Mouse (Mus musculus) central nervous system, embryonic 11.5 days (tissue): ENCODE data around the gene Tulp2. TPM values are rescaled to one million over a fixed set of nuclear protein-coding genes. Genes with fewer than 3 reads are reported as not detected.

Experiments used
- polyA plus RNA-seq: library from polyadenylated mRNA; depleted of rRNA; stranded (reverse); fragments of >200 nt; gene quantifications from 2 replicates; pipeline ENCODE4 v1.2.3, GENCODE M21; 2012; rRNA removed

Gene Tulp2
- polyA plus RNA-seq = 0.24 and 0.80 TPM in 2 replicates

GRCm38 (mm10) chr7:45481374-45481927 lies at the start of gene Tulp2:
TSS of gene Tulp2 (plus strand) at chr7:45481877.

GRCm38 (mm10) chr7:45434203-45435015 lies 47.3 kb upstream of the Tulp2 start, which contains the start of gene Gys1:
TSS of gene Gys1 (plus strand) at chr7:45434844.

GRCm38 (mm10) chr7:45437521-45438276 lies 44.0 kb upstream of the Tulp2 start, which contains the start of gene Ruvbl2:
TSS of gene Ruvbl2 (minus strand) at chr7:45438096.

GRCm38 (mm10) chr7:45459564-45460140 lies 22.0 kb upstream of the Tulp2 start, which contains the start of gene Ftl1:
TSS of gene Ftl1 (minus strand) at chr7:45459884.

GRCm38 (mm10) chr7:45466283-45467089 lies 15.2 kb upstream of the Tulp2 start, which contains the start of gene Bax:
TSS of gene Bax (minus strand) at chr7:45466898.

DNA sequence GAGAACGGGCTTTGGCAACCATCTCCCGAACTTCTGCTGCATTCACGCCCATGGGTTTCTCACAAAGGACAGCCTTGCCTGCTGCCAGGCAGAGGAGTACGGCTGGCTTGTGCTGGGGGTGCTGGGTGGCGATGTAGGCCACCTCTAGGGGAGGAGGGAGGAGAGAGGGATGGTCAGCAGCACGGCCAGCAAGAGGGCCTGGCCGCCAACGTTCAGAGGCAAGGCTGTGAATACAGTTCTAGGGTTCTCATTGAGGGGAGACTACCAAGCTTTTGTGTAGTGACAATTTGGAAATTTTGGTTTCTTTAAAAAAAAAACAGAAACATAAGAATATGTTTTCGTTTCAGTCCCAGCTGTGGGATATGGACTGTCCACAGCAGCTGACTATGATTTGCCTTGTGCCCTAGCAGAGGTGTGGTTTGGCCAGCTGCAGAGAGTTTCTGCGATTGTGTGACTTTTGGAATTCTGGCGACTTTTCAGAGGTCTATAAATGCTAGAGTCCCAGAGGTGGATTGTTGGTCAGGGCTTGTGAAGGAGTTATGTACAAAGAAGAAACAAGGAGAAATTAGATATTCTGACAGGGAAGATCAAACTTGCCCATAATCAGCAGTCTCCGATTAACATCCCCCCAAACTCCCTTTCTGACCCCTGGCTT lies 5.2 kb downstream of the Tulp2 start, which contains the start of gene Gm45808:
Gm45808 (minus strand) TSS at position 51 of the 655 bp plus-strand sequence.

DNA sequence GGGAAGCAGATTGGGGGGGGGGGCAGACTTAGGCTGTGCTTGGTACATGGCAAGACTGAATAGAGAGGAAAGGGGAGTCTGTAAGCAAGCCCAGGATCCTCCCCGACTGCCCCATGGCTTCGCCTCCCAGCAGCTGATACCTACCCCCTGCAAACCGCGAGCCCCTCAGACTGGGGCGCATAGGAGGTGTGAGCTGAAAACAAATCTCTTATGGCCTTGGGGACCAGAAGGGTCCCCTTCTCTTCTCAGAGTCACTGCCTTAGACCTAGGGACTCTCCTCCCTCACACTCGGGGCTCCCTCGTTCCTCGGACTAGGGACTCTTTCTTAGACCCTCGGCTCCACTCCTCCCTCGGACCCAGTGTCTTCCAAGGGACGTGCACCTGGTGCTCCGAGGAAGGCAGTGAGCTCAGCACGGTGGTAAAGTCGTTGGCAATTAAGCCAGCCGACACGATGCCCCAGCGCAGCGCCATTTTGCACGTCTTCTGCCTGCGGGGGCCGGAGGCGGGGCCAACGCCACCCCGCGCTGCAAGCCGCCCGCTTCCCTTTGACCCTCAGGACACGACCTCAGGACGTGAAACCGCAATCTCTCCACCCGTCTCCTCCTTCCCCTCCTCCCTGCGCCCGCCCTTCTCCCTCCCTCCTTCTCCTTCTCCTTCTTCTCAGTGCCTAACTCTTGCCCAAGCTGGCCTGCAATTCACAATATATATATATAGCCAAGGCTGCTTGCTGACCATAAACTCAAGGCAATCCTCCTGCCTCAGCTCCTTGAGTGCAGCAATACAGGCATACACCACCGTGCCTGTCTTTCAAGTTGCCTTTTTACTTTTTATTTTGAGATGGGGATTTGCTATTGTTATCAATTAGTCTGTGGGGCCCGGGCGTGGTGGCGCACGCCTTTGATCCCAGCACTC lies 6.9 kb downstream of the Tulp2 start, which contains the start of gene Dhdh:
Dhdh (minus strand) TSS at position 513 of the 912 bp plus-strand sequence.

GRCm38 (mm10) chr7:45509912-45510787 lies 28.5 kb downstream of the Tulp2 start, which contains the start of gene Nucb1:
TSS of gene Nucb1 (minus strand) at chr7:45510406.

GRCm38 (mm10) chr7:45525809-45526473 lies 44.3 kb downstream of the Tulp2 start, which contains the start of the genes Ppp1r15a and Plekha4:
TSS of gene Ppp1r15a (minus strand) at chr7:45526268.
TSS of gene Plekha4 (plus strand) at chr7:45526330.

GRCm38 (mm10) chr7:45554744-45555143 lies 73.1 kb downstream of the Tulp2 start, which contains the start of gene Hsd17b14:
TSS of gene Hsd17b14 (plus strand) at chr7:45554893.

GRCm38 (mm10) chr7:45570103-45570741 lies 88.5 kb downstream of the Tulp2 start, which contains the start of gene Bcat2:
TSS of gene Bcat2 (plus strand) at chr7:45570153.

Other genes with a start within 250 kb of the Tulp2 start
- 1.8 and 2.6 TPM in 2 replicates for gene Cd37, start 242.8 kb upstream of the Tulp2 start, polyA plus RNA-seq
- 0.17 and 0.30 TPM in 2 replicates for gene Slc6a16, start 240.8 kb upstream of the Tulp2 start, polyA plus RNA-seq
- not detected in 2 replicates for gene Slc6a21, start 204.4 kb upstream of the Tulp2 start, polyA plus RNA-seq
- gene Trpm4, start 148.1 kb upstream of the Tulp2 start, polyA plus RNA-seq = 18.1 and 19.9 TPM in 2 replicates
- 1.7 and 4.2 TPM in 2 replicates for gene Hrc, start 146.6 kb upstream of the Tulp2 start, polyA plus RNA-seq
- 13.7 and 16.5 TPM in 2 replicates for gene Ppfia3, start 114.9 kb upstream of the Tulp2 start, polyA plus RNA-seq
- 3.5 and 3.6 TPM in 2 replicates for gene Lin7b, start 111.3 kb upstream of the Tulp2 start, polyA plus RNA-seq
- gene Snrnp70, start 86.1 kb upstream of the Tulp2 start, polyA plus RNA-seq = 695 and 1,491 TPM in 2 replicates
- gene Kcna7, start 76.2 kb upstream of the Tulp2 start, polyA plus RNA-seq = 0.04 TPM in 1 of 2 replicates, not detected in the other
- 1.3 and 2.1 TPM in 2 replicates for gene Ntf5, start 68.2 kb upstream of the Tulp2 start, polyA plus RNA-seq
- gene Lhb, start 61.1 kb upstream of the Tulp2 start, polyA plus RNA-seq = 0.16 TPM in 1 of 2 replicates, not detected in the other
- 19.0 and 32.3 TPM in 2 replicates for gene Gys1, start 47.0 kb upstream of the Tulp2 start, polyA plus RNA-seq
- 154 and 206 TPM in 2 replicates for gene Ruvbl2, start 43.8 kb upstream of the Tulp2 start, polyA plus RNA-seq
- gene Ftl1, start 22.0 kb upstream of the Tulp2 start, polyA plus RNA-seq = 1,702 and 1,837 TPM in 2 replicates
- gene Bax, start 15.0 kb upstream of the Tulp2 start, polyA plus RNA-seq = 146 and 199 TPM in 2 replicates
- gene Gm45808, start 4.9 kb downstream of the Tulp2 start, polyA plus RNA-seq = not detected in 2 replicates
- 3.5 and 3.9 TPM in 2 replicates for gene Dhdh, start 6.9 kb downstream of the Tulp2 start, polyA plus RNA-seq
- 101 and 117 TPM in 2 replicates for gene Nucb1, start 28.5 kb downstream of the Tulp2 start, polyA plus RNA-seq
- gene Ppp1r15a, start 44.4 kb downstream of the Tulp2 start, polyA plus RNA-seq = 14.8 and 20.2 TPM in 2 replicates
- 1.8 and 4.0 TPM in 2 replicates for gene Plekha4, start 44.5 kb downstream of the Tulp2 start, polyA plus RNA-seq
- gene Hsd17b14, start 73.0 kb downstream of the Tulp2 start, polyA plus RNA-seq = 0.37 and 0.56 TPM in 2 replicates
- 29.4 and 42.2 TPM in 2 replicates for gene Bcat2, start 88.3 kb downstream of the Tulp2 start, polyA plus RNA-seq
- gene Fgf21, start 133.6 kb downstream of the Tulp2 start, polyA plus RNA-seq = 0.07 TPM in 1 of 2 replicates, not detected in the other
- 0.01 and 0.04 TPM in 2 replicates for gene Fut1, start 135.4 kb downstream of the Tulp2 start, polyA plus RNA-seq
- 0.20 and 0.22 TPM in 2 replicates for gene Izumo1, start 139.9 kb downstream of the Tulp2 start, polyA plus RNA-seq
- 7.7 and 8.8 TPM in 2 replicates for gene Rasip1, start 145.6 kb downstream of the Tulp2 start, polyA plus RNA-seq
- gene Mamstr, start 158.1 kb downstream of the Tulp2 start, polyA plus RNA-seq = 2.8 and 5.1 TPM in 2 replicates
- gene Fut2, start 184.5 kb downstream of the Tulp2 start, polyA plus RNA-seq = 0.02 and 0.15 TPM in 2 replicates
- 0.64 and 0.94 TPM in 2 replicates for gene Ntn5, start 202.1 kb downstream of the Tulp2 start, polyA plus RNA-seq
- 1.3 and 2.3 TPM in 2 replicates for gene Sec1, start 212.5 kb downstream of the Tulp2 start, polyA plus RNA-seq
- 22.0 and 26.1 TPM in 2 replicates for gene Car11, start 218.0 kb downstream of the Tulp2 start, polyA plus RNA-seq
- 7.3 and 9.1 TPM in 2 replicates for gene Dbp, start 223.2 kb downstream of the Tulp2 start, polyA plus RNA-seq
- 1,250 and 1,262 TPM in 2 replicates for gene Rpl18, start 233.6 kb downstream of the Tulp2 start, polyA plus RNA-seq
- gene Sphk2, start 236.1 kb downstream of the Tulp2 start, polyA plus RNA-seq = 25.3 and 27.1 TPM in 2 replicates
- gene Fam83e, start 239.3 kb downstream of the Tulp2 start, polyA plus RNA-seq = 1.3 and 1.6 TPM in 2 replicates
- not detected in 2 replicates for gene Spaca4, start 243.9 kb downstream of the Tulp2 start, polyA plus RNA-seq